In genomic region chr3:121443861-121444271, GRCm38 (mm10) we compare ENCODE assay signal across 19 mouse cellular contexts. TPM values are rescaled to one million over a fixed set of nuclear protein-coding genes. Genes with fewer than 3 reads are reported as not detected.
DNase-seq lines count a peak whose midpoint lies in the region; ATAC-seq and TF ChIP-seq lines count a peak whose summit lies in the region.
"Had no signal": no experiment of that assay in that cellular context is flagged by ENCODE, and none has a peak within 500 bp of the region (broad histone marks: within the 10 kb centered on the region; RNA-seq: fewer than 3 reads in every experiment).

No protein-coding gene starts in this region.

- no peak overlapping the region for H3K4me3 ChIP-seq in hindbrain, embryonic 13.5 days
- H3K4me3 ChIP-seq in hindbrain, embryonic 10.5 days, result no peak overlapping the region
- H3K4me3 ChIP-seq in G1E (ENCODE audit: low read depth, low read length), result no peak overlapping the region
- H3K4me3 ChIP-seq: limb, embryonic 10.5 days; liver, embryonic 13.5 days; midbrain, embryonic 10.5 days had no signal

- peak overlapping the region; percentile 46; the same call in 1 of the 2 replicates for H3K27ac ChIP-seq in hindbrain, embryonic 13.5 days
- H3K27ac ChIP-seq in hindbrain, embryonic 10.5 days, result no peak overlapping the region
- H3K27ac ChIP-seq: hindbrain, embryonic 14.5 days; limb, embryonic 10.5 days; liver, embryonic 13.5 days; midbrain, embryonic 10.5 days had no signal

- no peaks in the 10 kb centered on the region for H3K9me3 ChIP-seq in hindbrain, embryonic 13.5 days
- peaks cover 17% of the 10 kb centered on the region; the same call in 1 of the 2 replicates for H3K9me3 ChIP-seq in hindbrain, embryonic 10.5 days
- H3K9me3 ChIP-seq in G1E (replicated peaks), result no peaks in the 10 kb centered on the region
- H3K9me3 ChIP-seq: limb, embryonic 10.5 days; liver, embryonic 13.5 days had no signal

- no peak for ATAC-seq in hindbrain, embryonic 13.5 days (ENCODE audit: low FRiP score)
- ATAC-seq in G1E (ENCODE audit: extremely low read depth, insufficient number of reproducible peaks, low FRiP score, poor library complexity, severe bottlenecking), result peak; percentile 19; the same call in 1 of the 2 replicates
- ATAC-seq in megakaryocyte progenitor cell, adult 5-6 weeks (replicated peaks; ENCODE audit: poor library complexity), result peak; percentile 49
- ATAC-seq in monocyte, adult 5-6 weeks (replicated peaks; ENCODE audit: insufficient number of reproducible peaks, low FRiP score, low TSS enrichment, poor library complexity, severe bottlenecking), result no peak
- ATAC-seq: forebrain, embryonic 14.5 days had no signal

- H3K27me3 ChIP-seq in hindbrain, embryonic 13.5 days, result no peaks in the 10 kb centered on the region
- no peaks in the 10 kb centered on the region for H3K27me3 ChIP-seq in hindbrain, embryonic 10.5 days (ENCODE audit: insufficient read depth, poor library complexity, severe bottlenecking)
- peaks cover 12% of the 10 kb centered on the region for H3K27me3 ChIP-seq in G1E (ENCODE audit: insufficient read depth, low read length)
- H3K27me3 ChIP-seq: liver, embryonic 13.5 days had no signal

- peaks cover 50% of the 10 kb centered on the region for H3K4me1 ChIP-seq in hindbrain, embryonic 13.5 days (replicated peaks)
- peaks cover 34% of the 10 kb centered on the region for H3K4me1 ChIP-seq in hindbrain, embryonic 10.5 days (replicated peaks)
- H3K4me1 ChIP-seq in G1E (ENCODE audit: insufficient read depth, low read depth, low read length), result peaks cover 30% of the 10 kb centered on the region

- H3K4me2 ChIP-seq in hindbrain, embryonic 13.5 days, result no peak overlapping the region
- H3K4me2 ChIP-seq: hindbrain, embryonic 14.5 days; liver, embryonic 13.5 days had no signal

- WGBS in hindbrain, embryonic 13.5 days, result 87% methylated on average over 4 of the region's 4 CpGs
- 88% methylated on average over 4 of the region's 4 CpGs for WGBS in hindbrain, embryonic 10.5 days

- H3K36me3 ChIP-seq in hindbrain, embryonic 13.5 days, result peaks cover 29% of the 10 kb centered on the region
- peaks cover 98% of the 10 kb centered on the region for H3K36me3 ChIP-seq in hindbrain, embryonic 10.5 days
- H3K36me3 ChIP-seq in G1E (replicated peaks), result no peaks in the 10 kb centered on the region

- H3K9ac ChIP-seq in hindbrain, embryonic 13.5 days, result no peak overlapping the region
- H3K9ac ChIP-seq: hindbrain, embryonic 14.5 days; liver, embryonic 13.5 days had no signal

- peak; percentile 48 for DNase-seq in adrenal gland, adult 2 months
- no peak for DNase-seq in adrenal gland, postnatal 25 days
- no peak for DNase-seq in hindbrain, embryonic 10.5 days (ENCODE audit: low spot score)
- DNase-seq in G1E (ENCODE audit: low spot score), result no peak
- no peak for DNase-seq in layer of hippocampus, adult 18-20 months (ENCODE audit: low spot score in 2 of 2)
- DNase-seq: cerebellum, postnatal 14 days; gastrocnemius, postnatal 14 days; kidney, adult 8-10 months; layer of hippocampus, postnatal 36 days; liver, embryonic 13.5 days; lung, postnatal 10 days; right cerebral cortex, postnatal 4 days had no signal

- no peak for TF ChIP-seq CTCF in G1E (IDR thresholded peaks at IDR 0.05; ENCODE audit: low read depth, low read length)

RNA-seq across cellular contexts. Expression of gene Cnn3, which starts 17.6 kb away (rescaled TPM):
- 100 to 1,000 TPM; 282 to 367 TPM for total RNA-seq in adrenal gland, adult 2 months (2021)
- 182 and 197 TPM in 2 replicates for polyA plus RNA-seq in adrenal gland, adult 2 months (2012; rRNA removed)
- total RNA-seq in adrenal gland, postnatal 25 days (2021), result 220 and 297 TPM in 2 replicates
- 633 and 654 TPM in 2 replicates for polyA plus RNA-seq in hindbrain, embryonic 13.5 days (2015; fragmentation: Nextera tagmentation; extraction: Ambion mirVana)
- 918 and 954 TPM in 2 replicates for polyA plus RNA-seq in hindbrain, embryonic 10.5 days (2016; fragmentation: Nextera tagmentation; extraction: Ambion mirVana)
- total RNA-seq in G1E (2014; fragmentation: Nextera tagmentation), result not detected in 2 replicates
- 0.33 TPM in 1 of 2 replicates, not detected in the other for total RNA-seq in G1E (2017)
- polyA plus RNA-seq in G1E (2012), result not detected in 2 replicates
- 38.8 and 43.0 TPM in 2 replicates for total RNA-seq in megakaryocyte progenitor cell, adult 5-6 weeks (2015)
- total RNA-seq in megakaryocyte progenitor cell, adult 5-6 weeks (2017), result 21.2 and 28.5 TPM in 2 replicates
- total RNA-seq in monocyte, adult 5-6 weeks (2017), result 5.2 to 37.7 TPM (median 7.7 TPM) in 3 replicates
- 100 to 1,000 TPM; 107 to 110 TPM for total RNA-seq in layer of hippocampus, adult 18-20 months (2021)

Comparison
In these comparisons a context has a peak if more than half of its experiments do, and no peak if none do; other contexts are left out.
1. ATAC-seq: peak in G1E (single experiment) and megakaryocyte progenitor cell, adult 5-6 weeks (single experiment); none in hindbrain, embryonic 13.5 days (single experiment) and monocyte, adult 5-6 weeks (single experiment).